Mouse (Mus musculus) hindbrain, embryonic 16.5 days (tissue): ENCODE measurements around the gene Junb. TPM values are rescaled to one million over a fixed set of nuclear protein-coding genes. Genes with fewer than 3 reads are reported as not detected.

Experiments used
- ATAC-seq: fragments of 200-750 bp; cut with Nextera tagmentation; 2 replicates; pipeline ENCODE4 v1.8.0; 2017; ENCODE audit warnings: moderate TSS enrichment, moderate library complexity
- H3K27ac ChIP-seq: fragments of 300-500 bp; sonication (generic); 2 replicates; pipeline ENCODE4 v1.5.1; 2014; ENCODE audit warnings: low read depth, mild to moderate bottlenecking, control low read depth, low read length, moderate library complexity
- H3K27me3 ChIP-seq: fragments of 300-500 bp; sonication (generic); replicated peaks from 2 replicates; pipeline ENCODE4 v1.6.1; 2014; ENCODE audit warnings: low read length; ENCODE audit not compliant: control insufficient read depth, insufficient read depth
- H3K36me3 ChIP-seq: fragments of 300-500 bp; sonication (generic); 2 replicates; pipeline ENCODE4 v1.6.1; 2014; ENCODE audit warnings: mild to moderate bottlenecking, low read length, moderate library complexity, mixed read lengths; ENCODE audit not compliant: control insufficient read depth, insufficient read depth
- H3K4me1 ChIP-seq: fragments of 300-500 bp; sonication (generic); 2 replicates; pipeline ENCODE4 v1.6.1; 2014; ENCODE audit warnings: low read depth, low read length; ENCODE audit not compliant: control insufficient read depth, insufficient read depth
- H3K4me2 ChIP-seq: fragments of 300-500 bp; sonication (generic); 2 replicates; pipeline ENCODE4 v1.6.1; 2014; ENCODE audit warnings: mild to moderate bottlenecking, low read length, control low read depth, moderate library complexity
- H3K4me3 ChIP-seq: fragments of 300-500 bp; sonication (generic); 2 replicates; pipeline ENCODE4 v1.5.1; 2014; ENCODE audit warnings: mild to moderate bottlenecking, low read length, control low read depth, moderate library complexity
- H3K9ac ChIP-seq: fragments of 300-500 bp; sonication (generic); 2 replicates; pipeline ENCODE4 v1.6.1; 2014; ENCODE audit warnings: low read depth, mild to moderate bottlenecking, control low read depth, low read length, moderate library complexity
- H3K9me3 ChIP-seq: fragments of 300-500 bp; sonication (generic); 2 replicates; pipeline ENCODE4 v1.6.1; 2014; ENCODE audit warnings: mild to moderate bottlenecking, low read length, moderate library complexity; ENCODE audit not compliant: control insufficient read depth
- WGBS: fragments of 180-500 bp; shearing (Covaris S2); extraction: QIAGEN DNeasy Blood & Tissue Kit; methylation state at CpG from one replicate; pipeline ENCODE4 v1.1.7; 2014; 5-methylcytosine and 5-hydroxymethylcytosine counted together
- polyA plus RNA-seq: library from polyadenylated mRNA; unstranded; fragments of >200 nt; fragmentation: Nextera tagmentation; extraction: Ambion mirVana; gene quantifications from 2 replicates; pipeline ENCODE4 v1.2.1, GENCODE M21; 2015

Gene Junb
- polyA plus RNA-seq, 1 experiment from 2014 or later, result 4.3 TPM

DNA sequence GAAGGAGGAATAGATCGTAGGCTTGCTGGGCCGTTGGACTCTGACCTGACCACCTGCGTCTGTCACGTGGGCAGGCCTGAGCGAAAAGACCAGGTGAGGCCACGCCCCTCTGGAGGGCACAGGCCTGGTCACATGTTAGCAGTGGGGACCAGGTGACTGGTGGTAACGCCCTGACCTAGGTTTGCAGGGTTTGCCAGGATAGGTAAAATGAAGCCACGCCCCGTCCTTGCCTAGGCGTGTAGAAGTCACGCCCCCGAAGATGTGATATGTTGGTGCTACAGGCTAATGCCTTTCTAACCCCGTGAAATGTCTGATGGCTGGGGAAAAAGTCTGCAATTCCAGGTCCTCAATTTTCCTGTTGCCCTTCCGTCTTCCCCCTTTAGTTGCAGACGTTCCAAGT lies 12.3 kb upstream of the Junb start:
- Histone ChIP-seq H3K4me1 (peaks cover 7% of the 10 kb centered on the region), H3K27me3 (peaks cover 7% of the 10 kb centered on the region), H3K27ac (peak overlapping the region; percentile 68), H3K9ac (peak overlapping the region; percentile 84), H3K9me3 (no peaks in the 10 kb centered on the region), H3K4me3 (peak overlapping the region; percentile 59), H3K36me3 (no peaks in the 10 kb centered on the region), H3K4me2 (peak overlapping the region; percentile 93)
- 3% methylated on average over 15 of the region's 15 CpGs for WGBS
- peak; percentile 43 for ATAC-seq

DNA sequence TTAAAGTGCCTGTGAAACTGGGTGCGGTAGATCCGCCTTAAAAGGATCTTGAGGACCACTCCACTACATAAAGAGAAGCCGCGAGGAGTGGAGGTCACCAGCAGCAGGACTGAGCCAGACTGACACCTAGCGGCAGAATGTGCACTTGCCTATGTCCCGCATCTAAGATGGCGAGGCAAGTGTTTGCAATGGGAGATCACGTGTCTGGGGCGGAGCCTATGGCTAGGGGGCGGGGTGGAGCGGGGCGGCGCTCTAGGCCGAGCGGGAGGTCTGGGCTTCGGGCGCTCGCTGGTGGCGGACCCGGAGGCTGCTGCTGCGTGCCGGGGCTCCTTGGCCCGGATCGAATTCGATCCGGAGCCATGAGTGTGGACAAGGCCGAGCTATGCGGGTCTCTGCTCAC lies 11.8 kb upstream of the Junb start, which contains the start of gene Hook2:
TSS of gene Hook2 (plus strand) at position 255 of the 400 bp plus-strand sequence.
- WGBS, result 0% methylated on average over 26 of the region's 28 CpGs
- H3K9me3 ChIP-seq, result no peaks in the 10 kb centered on the region
- peak within 1 kb of the TSS; percentile 93 for H3K4me2 ChIP-seq
- peaks cover 10% of the 10 kb centered on the region for H3K4me1 ChIP-seq
- peak; percentile 89 for ATAC-seq
- H3K9ac ChIP-seq, result peak within 1 kb of the TSS; percentile 84
- H3K27ac ChIP-seq, result peak within 1 kb of the TSS; percentile 82
- H3K4me3 ChIP-seq, result peak within 1 kb of the TSS; percentile 59
- H3K27me3 ChIP-seq, result peaks cover 7% of the 10 kb centered on the region
- no peaks in the 10 kb centered on the region for H3K36me3 ChIP-seq

GRCm38 (mm10) chr8:84989810-84990209 lies 11.3 kb upstream of the Junb start:
- no peaks in the 10 kb centered on the region for H3K9me3 ChIP-seq
- WGBS, result under 1% methylated on average over 15 of the region's 15 CpGs
- H3K27ac ChIP-seq, result peak overlapping the region; percentile 82
- no peaks in the 10 kb centered on the region for H3K36me3 ChIP-seq
- H3K9ac ChIP-seq, result peak overlapping the region; percentile 74
- peak overlapping the region; percentile 93 for H3K4me2 ChIP-seq
- H3K4me3 ChIP-seq, result peak overlapping the region; percentile 59
- peaks cover 3% of the 10 kb centered on the region for H3K27me3 ChIP-seq
- peaks cover 16% of the 10 kb centered on the region for H3K4me1 ChIP-seq
- ATAC-seq, result peak; percentile 17

GRCm38 (mm10) chr8:84989311-84989731 lies 10.8 kb upstream of the Junb start:
- Histone ChIP-seq H3K9ac (peak overlapping the region; percentile 15), H3K27me3 (no peaks in the 10 kb centered on the region), H3K27ac (no peak overlapping the region), H3K4me1 (peaks cover 18% of the 10 kb centered on the region), H3K4me2 (peak overlapping the region; percentile 93), H3K36me3 (no peaks in the 10 kb centered on the region), H3K9me3 (no peaks in the 10 kb centered on the region), H3K4me3 (peak overlapping the region; percentile 59)
- WGBS, result 13% methylated on average over 15 of the region's 15 CpGs
- ATAC-seq, result no peak

- no peak overlapping the region for H3K4me2 ChIP-seq
- 70% methylated on average over 2 of the region's 2 CpGs for WGBS
- H3K9me3 ChIP-seq, result no peaks in the 10 kb centered on the region
- ATAC-seq, result no peak
- H3K36me3 ChIP-seq, result no peaks in the 10 kb centered on the region
- no peaks in the 10 kb centered on the region; the same call in 1 of the 2 replicates for H3K27me3 ChIP-seq
- no peak overlapping the region for H3K4me3 ChIP-seq
- no peak overlapping the region for H3K27ac ChIP-seq
- peaks cover 18% of the 10 kb centered on the region for H3K4me1 ChIP-seq
- no peak overlapping the region for H3K9ac ChIP-seq
Observed at GRCm38 (mm10) chr8:84987903-84988302, 9.4 kb upstream of the Junb start.

- no peak overlapping the region for H3K9ac ChIP-seq
- no peak overlapping the region for H3K27ac ChIP-seq
- no peaks in the 10 kb centered on the region for H3K9me3 ChIP-seq
- WGBS, result 87% methylated on average over 5 of the region's 5 CpGs
- H3K27me3 ChIP-seq, result no peaks in the 10 kb centered on the region; the same call in 1 of the 2 replicates
- no peak overlapping the region for H3K4me3 ChIP-seq
- H3K36me3 ChIP-seq, result no peaks in the 10 kb centered on the region
- H3K4me2 ChIP-seq, result no peak overlapping the region
- no peak for ATAC-seq
- H3K4me1 ChIP-seq, result peaks cover 18% of the 10 kb centered on the region
Observed at GRCm38 (mm10) chr8:84987388-84987787, 8.9 kb upstream of the Junb start.

DNA sequence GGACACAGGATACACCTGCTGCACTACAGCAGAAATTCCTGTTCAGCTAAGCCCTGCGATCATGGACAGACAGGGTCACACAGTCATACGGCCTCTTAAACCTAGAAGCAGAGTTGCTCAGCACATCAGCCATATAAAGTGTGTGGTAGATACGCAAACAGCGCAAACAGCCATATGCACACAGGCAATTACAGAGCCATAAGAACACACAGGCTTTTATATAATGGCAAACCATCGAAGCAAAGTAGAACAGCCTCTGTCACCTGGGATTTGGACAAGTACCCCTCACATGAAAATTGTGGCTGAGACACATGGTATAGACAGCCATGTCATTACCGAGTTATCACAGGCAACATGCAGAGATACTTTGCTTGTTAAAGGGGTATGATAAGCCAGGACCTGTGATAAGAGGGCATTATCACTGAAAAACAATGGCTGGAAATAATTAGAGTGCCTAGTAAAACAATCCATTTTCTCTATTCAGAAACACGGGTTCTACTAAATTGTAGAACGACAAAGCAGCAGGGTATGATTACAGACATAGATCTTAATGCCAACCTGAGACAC lies 7.9 kb upstream of the Junb start:
- Histone ChIP-seq H3K27me3 (no peaks in the 10 kb centered on the region; the same call in 1 of the 2 replicates), H3K9ac (0 out of 2 replicates have a peak overlapping the region, but pooled peaks have one; percentile 72), H3K36me3 (no peaks in the 10 kb centered on the region), H3K4me1 (peaks cover 18% of the 10 kb centered on the region), H3K9me3 (no peaks in the 10 kb centered on the region), H3K27ac (peak overlapping the region; percentile 81), H3K4me2 (peak overlapping the region; percentile 99), H3K4me3 (peak overlapping the region; percentile 55)
- 37% methylated on average over 8 of the region's 8 CpGs for WGBS
- ATAC-seq, result no peak; the same call in 1 of the 2 replicates

DNA sequence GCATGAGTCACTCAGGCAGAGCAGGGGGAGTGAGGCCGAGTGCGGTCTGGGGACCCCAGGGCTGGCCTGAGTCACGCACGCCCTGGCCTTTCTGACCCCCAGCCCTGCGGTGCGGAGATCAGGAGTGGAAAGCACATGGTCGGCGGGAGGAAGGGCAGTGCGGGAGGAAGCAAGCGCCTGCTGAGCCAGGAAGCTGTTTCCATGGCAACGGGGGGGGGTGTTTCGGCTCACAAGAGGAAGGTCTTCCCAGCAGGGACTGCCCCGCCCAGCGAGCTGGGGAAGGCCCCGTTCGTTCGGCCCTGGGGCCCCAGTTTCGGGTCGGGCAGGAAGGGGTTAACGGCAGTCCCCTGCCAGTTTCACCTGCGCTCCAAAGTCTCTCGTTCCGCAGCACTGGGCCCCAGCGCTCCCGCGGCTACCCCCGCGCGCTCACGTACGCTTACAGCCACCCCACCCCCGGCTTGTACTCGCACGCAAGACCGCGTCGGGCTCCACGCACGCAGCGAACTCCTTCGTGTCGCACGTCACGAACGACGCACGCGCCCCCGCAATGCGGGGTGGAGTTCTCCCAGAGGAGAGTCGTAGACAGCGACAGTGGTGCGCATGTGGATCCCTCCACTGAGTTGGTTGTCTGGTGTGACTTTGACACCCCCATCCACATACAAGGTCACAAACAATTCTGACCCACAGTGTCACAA lies 7.3 kb upstream of the Junb start:
- no peaks in the 10 kb centered on the region; the same call in 1 of the 2 replicates for H3K27me3 ChIP-seq
- ATAC-seq, result peak; percentile 67
- H3K36me3 ChIP-seq, result no peaks in the 10 kb centered on the region
- H3K27ac ChIP-seq, result peak overlapping the region; percentile 81
- peak overlapping the region; percentile 55 for H3K4me3 ChIP-seq
- no peaks in the 10 kb centered on the region for H3K9me3 ChIP-seq
- peaks cover 18% of the 10 kb centered on the region for H3K4me1 ChIP-seq
- H3K4me2 ChIP-seq, result peak overlapping the region; percentile 99
- H3K9ac ChIP-seq, result peak overlapping the region; percentile 72
- 0% methylated on average over 53 of the region's 53 CpGs for WGBS

DNA sequence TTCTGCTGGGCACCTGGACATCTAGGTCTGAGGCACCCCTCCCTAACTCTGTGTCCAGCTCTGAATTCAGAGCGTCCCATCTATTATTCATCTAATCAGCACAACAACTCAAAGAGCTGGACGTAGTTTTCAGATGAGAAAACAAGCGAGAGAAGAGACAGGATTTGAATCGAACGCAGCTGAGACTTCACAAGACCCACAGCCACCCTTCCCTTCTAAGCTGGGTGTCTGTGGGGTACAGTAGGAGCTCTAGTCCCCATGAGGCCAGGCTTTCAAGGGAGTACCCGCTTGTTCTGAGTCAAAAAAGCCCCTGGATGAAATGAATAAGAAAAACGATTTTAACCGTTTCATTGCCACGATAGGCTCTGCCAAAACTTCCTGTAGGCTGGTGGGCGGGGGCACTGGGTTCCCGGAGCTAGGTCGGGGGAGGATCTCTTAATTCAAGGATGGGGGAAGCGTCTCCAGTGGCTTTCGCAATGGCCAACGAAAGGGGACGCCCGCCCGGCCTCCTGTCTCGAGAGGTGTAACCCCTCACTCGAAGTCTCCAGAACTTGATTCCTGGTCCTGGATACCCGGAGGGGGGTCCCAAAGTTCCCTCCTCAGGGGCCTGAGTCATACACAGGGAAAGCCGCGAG lies 6.6 kb upstream of the Junb start:
- Histone ChIP-seq H3K4me2 (peak overlapping the region; percentile 99), H3K27me3 (no peaks in the 10 kb centered on the region; the same call in 1 of the 2 replicates), H3K4me1 (peaks cover 23% of the 10 kb centered on the region), H3K27ac (peak overlapping the region; percentile 81), H3K36me3 (no peaks in the 10 kb centered on the region), H3K4me3 (peak overlapping the region; percentile 55), H3K9me3 (no peaks in the 10 kb centered on the region), H3K9ac (peak overlapping the region; percentile 72)
- under 1% methylated on average over 23 of the region's 23 CpGs for WGBS
- no peak for ATAC-seq
